Mouse (Mus musculus) cerebellum, postnatal 10 days (tissue): ENCODE results near the gene Tomm7.
"Not testable (repeated sequence)": the region's sequence is repeated elsewhere in the genome, so short reads cannot be mapped to it uniquely, and the experiment has no call there.

Experiments
- DNase-seq, 2 experiments: peaks; one replicate each; pipeline ENCODE4 v3.0.0; 2021; ENCODE audit warnings: mixed read lengths in 2 of 2

The Tomm7 gene

DNA sequence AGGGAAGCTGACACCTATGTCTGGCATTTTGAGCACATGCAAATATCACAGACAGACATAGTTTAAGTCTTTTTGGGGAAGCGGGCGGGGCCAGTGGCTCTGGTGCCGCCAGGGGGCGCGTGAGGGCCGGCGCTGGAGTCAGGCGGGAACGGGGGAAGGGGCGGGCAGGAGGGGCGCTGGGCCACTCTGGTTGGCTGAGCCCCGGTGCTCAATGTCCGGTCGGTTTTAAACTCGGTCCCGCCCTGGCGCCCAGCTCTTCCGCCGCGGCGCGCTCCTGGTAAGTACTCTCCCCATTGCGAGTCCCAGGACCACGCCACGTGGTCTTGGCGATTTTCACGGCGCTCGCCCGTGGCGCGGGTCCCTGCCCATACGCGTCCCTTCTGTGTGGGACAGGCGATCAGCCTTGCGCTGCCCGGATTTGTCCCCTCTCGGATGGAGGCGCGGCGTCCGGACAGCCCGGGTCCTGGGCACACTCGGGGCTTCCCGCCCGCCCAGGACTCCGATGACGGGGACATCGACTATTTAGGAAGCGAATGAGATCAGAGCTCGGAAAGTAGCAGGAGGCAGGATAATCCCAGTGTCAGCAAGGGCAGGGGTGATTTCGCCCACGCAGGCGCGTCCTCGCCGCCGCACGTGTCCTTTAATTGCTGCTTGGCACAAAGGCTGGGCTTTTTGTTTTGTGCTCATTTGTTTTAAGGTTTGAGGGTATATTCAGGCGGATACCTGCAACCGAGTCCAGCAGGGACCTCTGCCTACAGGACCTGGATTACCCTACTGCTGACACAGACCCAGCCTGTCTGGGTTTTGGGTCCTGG lies 6.6 kb upstream of the Tomm7 start:
- DNase-seq = peak; percentile 97 to 98

DNA sequence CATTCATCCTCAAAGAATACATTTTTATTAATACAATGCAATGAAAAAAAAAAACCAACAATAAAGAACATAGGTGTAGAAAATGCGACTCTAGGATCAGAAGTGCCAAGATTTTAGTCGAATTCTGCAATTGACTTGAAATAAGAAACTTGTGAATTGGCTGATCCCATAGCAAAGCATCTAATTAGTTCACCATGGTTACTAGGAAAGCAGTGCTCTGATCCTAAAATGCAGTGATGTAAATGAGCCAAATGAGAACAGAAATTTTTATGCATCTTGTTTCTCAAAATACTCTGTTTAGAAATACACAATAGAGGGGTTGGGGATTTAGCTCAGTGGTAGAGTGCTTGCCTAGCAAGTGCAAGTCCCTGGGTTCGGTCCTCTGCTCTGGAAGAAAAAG lies 1.2 kb upstream of the Tomm7 start:
- no peak for DNase-seq

DNA sequence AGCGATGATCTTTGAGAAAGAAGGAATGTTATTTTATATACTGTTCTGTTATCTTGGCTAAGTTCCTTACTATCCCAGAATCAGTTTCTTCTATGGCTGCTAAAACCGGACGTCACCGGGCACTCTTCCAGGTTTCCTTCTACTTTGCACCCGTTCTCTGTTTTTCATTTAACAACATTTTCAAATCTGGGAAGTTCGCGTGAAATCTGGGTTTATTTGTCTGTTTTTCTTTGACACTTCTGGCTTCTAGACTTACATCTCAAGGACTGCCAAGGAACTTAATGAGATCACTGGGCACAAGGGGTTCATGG lies 525 bp upstream of the Tomm7 start:
- DNase-seq = peak; percentile 64 to 78

DNA sequence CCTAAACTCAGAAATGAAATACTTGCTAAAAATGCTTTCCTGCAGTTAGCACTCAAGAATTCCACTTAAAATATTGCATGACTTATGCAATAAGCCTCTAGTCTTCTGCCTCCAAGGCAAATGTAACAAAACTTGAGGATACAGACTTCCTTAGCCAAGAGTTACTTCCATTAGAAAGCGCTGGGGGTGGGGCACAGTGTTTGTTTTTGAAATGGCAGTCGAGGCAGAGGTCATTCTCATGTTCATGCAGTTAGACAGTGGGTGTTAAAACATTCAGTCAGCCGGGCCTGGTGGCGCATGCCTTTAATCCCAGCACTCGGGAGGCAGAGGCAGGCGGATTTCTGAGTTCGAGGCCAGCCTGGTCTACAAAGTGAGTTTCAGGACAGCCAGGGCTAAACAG lies 5.8 kb downstream of the Tomm7 start:
- DNase-seq = no peak

DNA sequence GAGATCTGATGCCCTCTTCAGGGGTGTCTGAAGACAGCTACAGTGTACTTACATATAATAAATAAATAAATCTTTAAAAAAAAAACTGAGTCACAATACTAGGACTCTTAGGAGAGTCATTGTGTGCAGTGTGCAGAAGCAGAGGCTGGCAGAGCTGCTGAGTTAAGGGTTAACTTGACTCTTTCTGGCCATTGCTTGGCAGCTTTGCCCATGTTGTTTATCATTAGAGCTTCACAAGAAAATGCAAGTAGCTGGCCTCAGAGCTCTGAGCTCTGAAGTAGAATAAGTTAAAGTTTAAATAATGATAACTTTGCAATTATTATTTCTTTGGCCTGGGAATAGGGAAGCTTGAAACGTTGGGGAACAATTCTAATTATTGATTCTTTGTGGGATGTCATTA lies 8.3 kb downstream of the Tomm7 start:
- not testable (repeated sequence) for DNase-seq

DNA sequence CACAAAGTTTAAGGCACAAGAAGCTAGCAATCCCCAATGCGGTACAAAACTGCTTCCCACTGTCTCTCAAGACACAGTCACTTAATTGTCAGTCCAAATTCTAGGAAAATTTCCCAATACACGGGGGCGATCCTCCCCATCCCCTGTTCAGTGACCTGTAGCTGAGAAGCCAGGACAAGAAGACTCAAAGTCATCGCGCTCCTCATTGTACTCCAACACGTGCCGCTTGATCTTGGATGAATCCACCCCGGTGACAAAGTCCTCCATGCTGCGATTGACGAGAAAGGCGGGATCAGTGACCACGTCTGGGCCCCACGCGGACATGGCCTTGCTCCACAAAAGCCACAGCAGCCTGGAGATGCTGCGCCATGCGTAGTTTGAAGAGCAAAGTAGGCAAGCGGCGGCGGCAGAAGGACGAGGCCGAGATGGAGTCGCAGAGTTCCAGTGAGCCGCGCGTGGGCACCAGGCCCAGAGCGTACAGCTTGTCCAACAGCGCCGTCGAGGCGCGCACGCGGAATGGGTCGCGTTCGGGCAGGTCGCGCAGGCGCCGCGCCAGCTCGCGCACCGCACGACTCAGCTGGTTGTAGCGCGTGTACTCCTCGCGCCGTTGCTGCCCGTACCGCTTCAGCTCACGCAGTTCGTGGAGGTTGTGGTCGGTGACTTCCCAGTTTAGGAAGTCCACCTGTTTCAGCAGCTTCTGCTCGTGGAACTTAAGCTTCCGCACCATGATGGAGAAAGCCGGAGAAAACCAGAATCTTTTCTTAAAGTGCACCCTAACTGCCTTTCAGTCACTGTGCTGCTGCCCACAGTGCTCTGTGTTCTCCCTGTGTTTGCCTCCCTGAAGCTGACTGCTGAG lies 12.8 kb downstream of the Tomm7 start:
- DNase-seq = peak; percentile 88

DNA sequence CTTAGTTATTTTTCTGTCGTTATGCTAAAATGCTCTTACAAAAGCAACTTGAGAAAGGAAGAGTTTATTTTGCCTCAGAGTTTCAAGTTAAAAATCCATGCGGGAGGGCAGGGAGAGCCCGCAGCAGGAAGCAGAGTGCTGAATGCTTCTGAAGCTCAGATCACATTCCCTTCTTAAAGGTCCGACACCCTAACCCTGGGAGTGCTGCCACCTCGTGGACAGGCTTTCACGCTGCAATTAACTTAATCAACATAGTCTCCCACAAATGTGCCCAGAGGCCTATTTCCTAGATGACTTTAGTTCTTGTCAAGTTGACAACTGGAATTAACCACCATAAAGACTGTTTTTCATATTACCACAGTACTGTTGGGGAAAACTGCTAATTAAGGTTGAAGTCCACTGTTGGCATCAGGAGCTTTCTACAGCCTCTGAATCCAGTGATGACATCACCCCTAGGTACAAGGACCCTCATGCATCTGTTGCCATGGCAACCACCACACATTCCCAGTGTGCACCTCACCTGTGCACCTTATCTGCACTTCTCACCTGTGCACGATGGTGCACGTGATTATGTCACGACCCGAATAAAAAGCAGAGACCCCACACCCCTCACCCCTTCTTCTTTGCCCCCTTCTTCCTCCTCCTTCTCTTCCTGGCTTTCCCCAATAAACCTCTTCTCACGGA lies 17.5 kb downstream of the Tomm7 start:
- peak; percentile 82 to 83 for DNase-seq

DNA sequence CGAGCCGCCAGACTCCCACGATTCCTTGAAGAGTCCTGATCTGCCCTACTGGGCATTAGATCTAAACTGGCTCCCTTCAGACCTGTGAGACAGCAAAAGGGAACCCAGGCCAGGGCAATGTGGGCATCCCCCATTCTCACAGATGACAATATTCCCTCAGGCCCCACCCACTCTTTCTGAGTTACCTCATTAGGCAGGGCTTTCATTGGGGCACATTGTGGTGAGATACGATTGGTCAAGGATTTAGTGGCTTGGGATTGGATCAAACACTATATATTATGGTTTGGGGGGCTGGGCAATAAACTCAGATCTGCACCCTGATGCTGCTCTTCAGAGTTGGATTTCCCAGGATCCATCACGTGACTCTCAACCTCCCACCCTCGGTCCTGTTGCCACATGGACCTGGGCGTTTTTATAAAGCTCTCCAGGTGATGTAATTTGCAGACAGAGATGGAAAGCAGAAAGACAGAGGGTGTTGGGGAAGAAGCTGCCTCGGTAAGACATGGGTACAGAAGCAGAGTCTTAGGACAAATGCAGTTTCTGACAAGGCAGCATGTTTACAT lies 19.7 kb downstream of the Tomm7 start:
- DNase-seq = no peak

DNA sequence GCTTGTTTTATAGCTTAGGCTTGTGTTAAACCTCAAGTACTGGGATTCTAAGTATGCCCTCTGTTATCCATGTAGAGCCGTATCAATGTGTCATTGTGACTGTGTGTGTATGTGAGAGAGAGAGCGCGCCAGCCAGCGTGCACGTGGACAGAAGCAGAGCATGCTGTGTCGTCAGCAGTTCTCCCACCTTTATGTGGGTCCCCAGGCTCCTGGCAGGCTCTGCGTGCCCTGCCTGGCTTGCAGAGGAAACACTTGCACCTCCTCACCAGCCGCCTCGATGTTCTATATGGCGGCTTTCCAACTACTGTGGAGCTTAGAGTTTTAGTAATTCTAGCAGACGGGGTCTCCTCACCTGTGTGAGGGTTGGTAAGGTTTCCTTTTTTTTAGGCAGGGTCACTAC lies 21.7 kb downstream of the Tomm7 start:
- DNase-seq = peak in 1 of 2 experiments; percentile 13

DNA sequence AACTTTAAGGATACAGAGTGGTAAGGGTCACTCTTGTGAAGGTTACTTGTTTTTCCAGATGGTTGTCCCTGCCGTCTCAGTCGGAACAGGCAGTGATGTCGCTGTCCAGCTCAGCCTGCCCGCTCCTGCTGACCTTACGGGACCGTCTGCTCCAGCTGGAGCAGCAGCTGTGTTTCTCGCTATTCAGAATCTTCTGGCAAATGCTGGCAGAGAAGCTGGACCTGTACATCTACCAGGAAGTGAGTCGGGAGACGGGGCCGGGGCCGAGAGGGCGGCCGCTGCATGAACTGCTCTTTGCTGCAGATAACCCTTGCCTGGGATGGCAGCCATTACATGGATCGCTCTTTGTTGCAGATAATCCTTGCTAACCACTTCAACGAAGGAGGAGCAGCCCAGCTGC lies 27.3 kb downstream of the Tomm7 start:
- peak in 1 of 2 experiments; percentile 9 for DNase-seq

DNA sequence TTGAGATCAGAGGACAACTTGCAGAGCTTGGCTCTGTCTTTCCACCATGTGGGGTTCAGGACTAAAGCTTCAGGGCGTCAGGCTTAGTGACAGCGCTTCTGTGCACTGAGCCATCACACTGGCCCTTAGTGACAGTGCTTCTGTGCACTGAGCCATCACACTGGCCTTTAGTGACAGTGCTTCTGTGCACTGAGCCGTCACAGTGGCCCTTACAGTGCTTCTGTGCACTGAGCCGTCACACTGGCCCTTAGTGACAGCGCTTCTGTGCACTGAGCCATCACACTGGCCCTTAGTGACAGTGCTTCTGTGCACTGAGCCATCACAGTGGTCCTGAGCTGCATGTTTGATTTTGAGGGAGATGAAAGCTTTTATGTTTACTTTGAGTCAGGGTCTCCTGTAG lies 29.1 kb downstream of the Tomm7 start:
- DNase-seq = no peak

DNA sequence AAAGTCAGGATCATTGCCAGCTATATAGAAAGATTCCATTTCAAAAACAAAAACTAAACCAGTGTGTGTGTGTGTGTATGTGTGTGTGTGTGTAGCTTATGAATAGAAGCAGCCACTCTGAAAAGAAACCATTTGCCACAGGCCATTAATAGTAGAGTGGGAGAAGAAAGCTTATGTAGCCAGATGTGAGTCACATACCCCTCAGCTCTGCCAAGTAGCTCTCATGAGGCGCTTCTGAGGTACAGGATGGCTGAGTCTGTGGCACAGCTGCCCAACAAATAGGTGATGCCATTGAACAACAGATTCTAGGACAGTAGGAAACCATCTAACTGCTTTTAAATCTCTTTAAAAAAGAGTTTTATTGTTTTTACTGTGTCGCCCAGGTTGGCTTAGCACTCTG lies 51.2 kb downstream of the Tomm7 start:
- no peak for DNase-seq

DNA sequence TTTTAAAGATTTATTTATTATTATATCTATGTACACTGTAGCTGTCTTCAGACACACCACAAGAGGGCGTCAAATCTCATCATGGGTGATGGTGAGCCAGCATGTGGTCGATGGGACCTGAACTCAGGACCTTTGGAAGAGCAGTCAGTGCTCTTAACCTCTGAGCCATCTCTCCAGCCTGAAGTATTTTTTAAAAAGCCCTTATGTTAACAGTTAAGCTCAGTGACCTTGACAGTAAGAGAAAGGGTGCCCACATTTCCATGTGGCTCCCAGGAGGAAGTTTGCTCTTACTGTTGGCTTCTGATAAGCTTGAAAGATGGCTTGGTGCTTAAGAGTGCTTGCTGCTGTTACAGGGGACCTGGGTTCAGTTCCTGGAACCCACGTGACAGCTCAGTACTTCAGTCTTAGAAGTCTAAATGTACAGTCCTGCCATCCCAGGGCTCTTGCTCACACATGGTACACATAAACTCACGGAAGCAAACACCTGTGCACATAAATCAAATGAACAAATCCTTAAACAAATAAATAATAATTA lies 54.8 kb downstream of the Tomm7 start:
- peak in 1 of 2 experiments; percentile 8 for DNase-seq
